Mouse (Mus musculus): ENCODE data around the gene Epb41l3. TPM values are rescaled to one million over a fixed set of nuclear protein-coding genes. Genes with fewer than 3 reads are reported as not detected.

Epb41l3 gene
- polyA plus RNA-seq, 1 experiment, result 5.8 TPM

- no peaks in the 10 kb centered on the region for H3K27me3 ChIP-seq (ENCODE audit: control insufficient read depth, insufficient read depth, low read length)
- H3K4me1 ChIP-seq (ENCODE audit: control insufficient read depth, insufficient read depth, insufficient read length), result no peaks in the 10 kb centered on the region
- no peak overlapping the region for H3K27ac ChIP-seq (ENCODE audit: insufficient read depth, low read length)
- H3K36me3 ChIP-seq (ENCODE audit: control insufficient read depth, insufficient read depth, low read length), result no peaks in the 10 kb centered on the region
- WGBS, result 70% methylated on average over 15 of the region's 15 CpGs
- TF ChIP-seq CTCF (IDR thresholded peaks at IDR 0.05; ENCODE audit: extremely low read depth, insufficient read depth, insufficient read length, insufficient replicate concordance) (no peak), POLR2A (IDR thresholded peaks at IDR 0.05; ENCODE audit: low read depth, low read length) (no peak)
- no peak overlapping the region for H3K4me3 ChIP-seq (ENCODE audit: extremely low read depth, insufficient read depth, insufficient read length)
- no peak for DNase-seq (ENCODE audit: low read depth in 1 of 2, low spot score in 2 of 2)
Observed at GRCm38 (mm10) chr17:69263810-69264565, 188.5 kb downstream of the Epb41l3 start.

DNA sequence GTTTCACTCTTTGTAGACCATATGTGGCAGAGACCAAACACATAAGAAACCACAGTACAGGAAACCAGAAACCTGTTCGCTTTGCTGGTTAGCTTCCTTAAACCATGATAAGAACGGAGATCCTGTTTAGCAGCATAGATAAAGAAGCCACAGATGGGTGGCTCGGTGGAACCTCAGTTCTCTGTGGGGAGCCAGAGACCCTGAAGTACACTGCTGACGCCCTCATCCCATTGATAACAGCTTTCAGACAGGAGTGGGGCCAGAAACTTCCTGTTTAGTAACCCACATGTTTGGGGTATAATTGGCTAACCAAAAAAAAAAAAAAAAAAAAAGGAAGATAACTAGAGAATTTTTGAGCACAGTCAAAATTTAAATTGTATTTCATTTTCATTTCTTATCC lies 189.7 kb downstream of the Epb41l3 start:
- no peak for TF ChIP-seq CTCF (IDR thresholded peaks at IDR 0.05; ENCODE audit: extremely low read depth, insufficient read depth, insufficient read length, insufficient replicate concordance)
- no peak for TF ChIP-seq POLR2A (IDR thresholded peaks at IDR 0.05; ENCODE audit: low read depth, low read length)
- H3K27ac ChIP-seq (ENCODE audit: insufficient read depth, low read length), result no peak overlapping the region
- H3K4me3 ChIP-seq (ENCODE audit: extremely low read depth, insufficient read depth, insufficient read length), result no peak overlapping the region
- no peaks in the 10 kb centered on the region for H3K36me3 ChIP-seq (ENCODE audit: control insufficient read depth, insufficient read depth, low read length)
- H3K27me3 ChIP-seq (ENCODE audit: control insufficient read depth, insufficient read depth, low read length), result no peaks in the 10 kb centered on the region
- WGBS, result 3% methylated on average over 4 of the region's 4 CpGs
- no peak for DNase-seq (ENCODE audit: low read depth in 1 of 2, low spot score in 2 of 2)
- no peaks in the 10 kb centered on the region for H3K4me1 ChIP-seq (ENCODE audit: control insufficient read depth, insufficient read depth, insufficient read length)

DNA sequence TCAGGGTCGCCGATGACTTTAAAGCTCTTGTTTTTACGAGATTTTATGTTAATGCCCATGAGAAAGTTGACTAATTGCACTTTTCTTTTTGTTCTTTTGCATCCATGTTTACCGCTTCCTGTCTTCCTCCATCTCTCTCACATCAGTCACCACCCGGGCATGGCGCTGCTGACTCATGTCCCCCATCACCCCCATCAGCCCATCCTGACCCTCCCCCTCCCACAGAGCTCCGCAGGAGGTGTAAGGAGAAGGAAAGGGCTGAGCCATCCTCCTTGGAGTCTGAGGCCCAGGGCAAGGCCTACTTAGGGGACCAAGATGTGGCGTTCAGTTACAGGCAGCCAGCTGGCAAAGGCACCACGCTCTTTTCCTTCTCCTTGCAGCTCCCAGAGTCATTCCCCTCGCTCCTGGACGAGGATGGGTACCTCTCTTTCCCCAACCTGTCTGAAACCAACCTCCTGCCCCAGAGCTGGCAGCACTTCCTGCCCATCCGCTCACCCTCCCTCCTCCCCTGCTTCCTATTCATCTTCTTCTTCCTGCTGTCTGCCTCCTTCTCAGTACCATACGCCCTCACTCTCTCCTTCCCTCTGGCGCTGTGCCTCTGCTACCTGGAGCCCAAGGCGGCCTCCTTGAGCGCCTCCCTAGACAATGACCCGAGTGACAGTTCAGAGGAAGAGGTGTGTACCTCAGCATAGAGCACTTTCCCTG lies 190.4 kb downstream of the Epb41l3 start:
- no peaks in the 10 kb centered on the region for H3K27me3 ChIP-seq (ENCODE audit: control insufficient read depth, insufficient read depth, low read length)

GRCm38 (mm10) chr17:69266936-69267335 lies 191.5 kb downstream of the Epb41l3 start:
- Histone ChIP-seq H3K27ac (ENCODE audit: insufficient read depth, low read length) (no peak overlapping the region), H3K4me1 (ENCODE audit: control insufficient read depth, insufficient read depth, insufficient read length) (no peaks in the 10 kb centered on the region), H3K27me3 (ENCODE audit: control insufficient read depth, insufficient read depth, low read length) (no peaks in the 10 kb centered on the region), H3K4me3 (ENCODE audit: extremely low read depth, insufficient read depth, insufficient read length) (no peak overlapping the region), H3K36me3 (ENCODE audit: control insufficient read depth, insufficient read depth, low read length) (no peaks in the 10 kb centered on the region)
- WGBS, result 58% methylated on average over 5 of the region's 5 CpGs
- TF ChIP-seq CTCF (IDR thresholded peaks at IDR 0.05; ENCODE audit: extremely low read depth, insufficient read depth, insufficient read length, insufficient replicate concordance) (no peak), POLR2A (IDR thresholded peaks at IDR 0.05; ENCODE audit: low read depth, low read length) (no peak)
- DNase-seq (ENCODE audit: low read depth in 1 of 2, low spot score in 2 of 2), result no peak

More for the DNA sequence above, 190.4 kb downstream of the Epb41l3 start:
- Histone ChIP-seq H3K27ac (ENCODE audit: insufficient read depth, low read length) (no peak overlapping the region), H3K4me1 (ENCODE audit: control insufficient read depth, insufficient read depth, insufficient read length) (no peaks in the 10 kb centered on the region), H3K36me3 (ENCODE audit: control insufficient read depth, insufficient read depth, low read length) (no peaks in the 10 kb centered on the region), H3K4me3 (ENCODE audit: extremely low read depth, insufficient read depth, insufficient read length) (no peak overlapping the region)
- DNase-seq (ENCODE audit: low read depth in 1 of 2, low spot score in 2 of 2), result no peak
- WGBS, result 9% methylated on average over 17 of the region's 17 CpGs
- TF ChIP-seq CTCF (IDR thresholded peaks at IDR 0.05; ENCODE audit: extremely low read depth, insufficient read depth, insufficient read length, insufficient replicate concordance) (no peak), POLR2A (IDR thresholded peaks at IDR 0.05; ENCODE audit: low read depth, low read length) (no peak)

DNA sequence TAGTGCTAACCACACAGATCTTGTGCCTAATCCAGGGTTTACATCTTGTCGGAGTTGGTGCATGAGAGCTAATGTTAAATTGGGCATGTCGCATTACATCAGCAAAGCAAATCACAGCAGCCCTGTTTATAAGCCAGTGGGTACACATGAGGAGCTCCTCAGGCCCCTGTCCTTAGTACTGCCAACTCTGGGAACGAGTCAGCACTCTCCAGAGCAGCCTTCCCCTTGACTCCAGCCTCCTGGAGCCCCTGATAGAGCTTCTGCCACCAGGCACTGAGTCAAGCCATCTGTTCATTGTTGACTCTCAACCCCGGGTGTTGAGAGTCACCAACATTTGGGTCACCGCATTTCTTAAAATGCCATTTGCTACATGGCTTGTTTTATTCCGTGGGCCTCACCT lies 192.0 kb downstream of the Epb41l3 start:
- no peak for DNase-seq (ENCODE audit: low read depth in 1 of 2, low spot score in 2 of 2)
- H3K27me3 ChIP-seq (ENCODE audit: control insufficient read depth, insufficient read depth, low read length), result no peaks in the 10 kb centered on the region
- 80% methylated on average over 6 of the region's 6 CpGs for WGBS
- no peak for TF ChIP-seq POLR2A (IDR thresholded peaks at IDR 0.05; ENCODE audit: low read depth, low read length)
- no peak for TF ChIP-seq CTCF (IDR thresholded peaks at IDR 0.05; ENCODE audit: extremely low read depth, insufficient read depth, insufficient read length, insufficient replicate concordance)
- H3K4me1 ChIP-seq (ENCODE audit: control insufficient read depth, insufficient read depth, insufficient read length), result no peaks in the 10 kb centered on the region
- no peak overlapping the region for H3K27ac ChIP-seq (ENCODE audit: insufficient read depth, low read length)
- no peaks in the 10 kb centered on the region for H3K36me3 ChIP-seq (ENCODE audit: control insufficient read depth, insufficient read depth, low read length)
- no peak overlapping the region for H3K4me3 ChIP-seq (ENCODE audit: extremely low read depth, insufficient read depth, insufficient read length)

GRCm38 (mm10) chr17:69277362-69277761 lies 201.9 kb downstream of the Epb41l3 start:
- Histone ChIP-seq H3K36me3 (ENCODE audit: control insufficient read depth, insufficient read depth, low read length) (no peaks in the 10 kb centered on the region), H3K27me3 (ENCODE audit: control insufficient read depth, insufficient read depth, low read length) (no peaks in the 10 kb centered on the region), H3K27ac (ENCODE audit: insufficient read depth, low read length) (no peak overlapping the region), H3K4me3 (ENCODE audit: extremely low read depth, insufficient read depth, insufficient read length) (no peak overlapping the region), H3K4me1 (ENCODE audit: control insufficient read depth, insufficient read depth, insufficient read length) (no peaks in the 10 kb centered on the region)
- DNase-seq (ENCODE audit: low read depth in 1 of 2, low spot score in 2 of 2), result no peak
- 75% methylated on average over 5 of the region's 5 CpGs for WGBS
- TF ChIP-seq CTCF (IDR thresholded peaks at IDR 0.05; ENCODE audit: extremely low read depth, insufficient read depth, insufficient read length, insufficient replicate concordance), result no peak
- TF ChIP-seq POLR2A (IDR thresholded peaks at IDR 0.05; ENCODE audit: low read depth, low read length), result no peak

DNA sequence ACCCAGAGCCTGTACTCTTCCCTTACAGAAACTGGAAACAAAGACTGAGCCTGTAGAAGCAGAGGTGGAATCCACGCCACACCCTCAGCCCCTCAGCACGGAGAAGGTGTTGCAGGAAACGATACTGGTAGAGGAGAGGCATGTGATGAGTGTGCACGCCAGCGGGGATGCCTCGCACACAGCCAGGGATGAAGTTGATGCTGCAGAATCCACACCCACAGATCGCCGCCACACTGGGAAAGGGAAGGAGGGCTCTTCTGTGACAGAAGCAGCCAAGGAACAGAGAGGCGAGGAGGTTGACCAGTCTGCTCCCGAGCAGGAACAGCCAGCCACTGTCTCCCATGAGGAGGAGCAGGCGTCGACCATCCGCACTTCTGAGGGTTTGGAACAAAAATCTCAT lies 209.0 kb downstream of the Epb41l3 start:
- Histone ChIP-seq H3K36me3 (ENCODE audit: control insufficient read depth, insufficient read depth, low read length) (no peaks in the 10 kb centered on the region), H3K27ac (ENCODE audit: insufficient read depth, low read length) (no peak overlapping the region), H3K4me1 (ENCODE audit: control insufficient read depth, insufficient read depth, insufficient read length) (no peaks in the 10 kb centered on the region), H3K4me3 (ENCODE audit: extremely low read depth, insufficient read depth, insufficient read length) (no peak overlapping the region), H3K27me3 (ENCODE audit: control insufficient read depth, insufficient read depth, low read length) (no peaks in the 10 kb centered on the region)
- 94% methylated on average over 13 of the region's 13 CpGs for WGBS
- no peak for TF ChIP-seq CTCF (IDR thresholded peaks at IDR 0.05; ENCODE audit: extremely low read depth, insufficient read depth, insufficient read length, insufficient replicate concordance)
- no peak for TF ChIP-seq POLR2A (IDR thresholded peaks at IDR 0.05; ENCODE audit: low read depth, low read length)
- no peak for DNase-seq (ENCODE audit: low read depth in 1 of 2, low spot score in 2 of 2)
